ENCODE assay signal across 29 mouse cellular contexts in the genomic region with DNA sequence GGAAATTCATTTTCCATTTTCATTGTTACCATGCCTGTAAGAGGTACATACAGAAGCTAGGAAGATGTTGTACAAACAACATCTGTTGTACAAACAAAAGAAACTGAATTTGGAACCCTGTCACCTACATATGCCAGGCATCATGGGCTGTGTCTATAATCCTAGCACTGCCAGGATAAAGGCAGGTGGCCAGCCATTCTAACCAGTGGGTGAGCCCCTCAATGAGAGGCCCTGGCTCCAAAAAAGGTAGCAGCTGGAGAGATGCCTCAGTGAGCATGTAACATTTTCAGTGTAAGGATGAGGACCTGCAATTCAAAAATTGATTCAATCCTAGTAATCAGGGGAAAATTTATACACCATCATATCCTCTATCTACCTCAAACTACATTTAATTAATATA. TPM values are rescaled to one million over a fixed set of nuclear protein-coding genes. Genes with fewer than 3 reads are reported as not detected.
"Had no signal": no experiment of that assay in that cellular context is flagged by ENCODE, and none has a peak within 500 bp of the region (broad histone marks: within the 10 kb centered on the region; RNA-seq: fewer than 3 reads in every experiment).

No protein-coding gene starts in this region.

- DNase-seq: kidney, adult 11 months; kidney, adult 8-10 months; kidney, postnatal 10 days; kidney, postnatal 36 days; liver, embryonic 13.5 days; lung, adult 2 months; lung, postnatal 14 days; lung, postnatal 4 days; midbrain, embryonic 14.5 days; retina, postnatal 1 day; right cerebral cortex, postnatal 25 days; thymus, adult 18-20 months; thymus, postnatal 36 days had no signal

- H3K27me3 ChIP-seq: intestine, embryonic 15.5 days; kidney, embryonic 15.5 days; liver, embryonic 13.5 days; neural tube, embryonic 13.5 days had no signal

- H3K4me3 ChIP-seq: intestine, embryonic 15.5 days; kidney, embryonic 15.5 days; liver, embryonic 13.5 days; myocyte; neural tube, embryonic 13.5 days had no signal

- H3K36me3 ChIP-seq: intestine, embryonic 15.5 days; kidney, embryonic 15.5 days; liver, embryonic 13.5 days; neural tube, embryonic 13.5 days had no signal

- H3K27ac ChIP-seq: intestine, embryonic 15.5 days; kidney, embryonic 15.5 days; liver, embryonic 13.5 days; neural tube, embryonic 13.5 days; stomach, postnatal 0 days had no signal

- H3K4me1 ChIP-seq: intestine, embryonic 15.5 days; kidney, embryonic 15.5 days; liver, embryonic 13.5 days; neural tube, embryonic 13.5 days had no signal

RNA-seq across cellular contexts. Expression of a gene that starts 1.2 kb away (rescaled TPM):
- total RNA-seq: left cerebral cortex, postnatal 25 days; megakaryocyte progenitor cell, adult 5-6 weeks; megakaryocyte-erythroid progenitor cell, adult 5-6 weeks; neutrophil, adult 5-6 weeks had no signal
- polyA plus RNA-seq: liver, adult 2 months; liver, embryonic 13.5 days; liver, embryonic 16.5 days; midbrain, embryonic 11.5 days; midbrain, embryonic 14.5 days; myocyte; neural tube, embryonic 13.5 days; small intestine, adult 2 months; spleen, adult 2 months; stomach, embryonic 14.5 days had no signal

RNA-seq across cellular contexts. Expression of a gene that starts 41.5 kb away (rescaled TPM):
- total RNA-seq: monocyte, adult 5-6 weeks had no signal
- polyA plus RNA-seq: liver, adult 2 months; small intestine, adult 2 months had no signal
